Mouse (Mus musculus) heart, adult 2 months (tissue): ENCODE results near the gene Fstl1.

Experiments used
- CTCF ChIP-seq: fragments of 200-600 bp; IDR thresholded peaks from 2 replicates; pipeline ENCODE4 v1.8.1; 2022; ENCODE audit warnings: antibody characterized with exemption, mild to moderate bottlenecking, moderate library complexity
- POLR2A ChIP-seq: fragments of 200-500 bp; IDR thresholded peaks from 2 replicates; pipeline ENCODE4 v1.6.1; 2011; ENCODE audit warnings: mild to moderate bottlenecking, low read depth, low read length, control low read depth; ENCODE audit not compliant: insufficient read depth

- TF ChIP-seq POLR2A (no peak), CTCF (no peak)
These were observed 48.0 kb upstream of the Fstl1 start for GRCm38 (mm10) chr16:37728674-37729073.
